Mouse (Mus musculus): ENCODE data around the gene 3110070M22Rik. TPM values are rescaled to one million over a fixed set of nuclear protein-coding genes. Genes with fewer than 3 reads are reported as not detected.
A peak's percentile ranks its signal among the peaks of the same experiment; 100 is the strongest.

3110070M22Rik gene
- polyA plus RNA-seq, 1 experiment = 1.9 TPM

DNA sequence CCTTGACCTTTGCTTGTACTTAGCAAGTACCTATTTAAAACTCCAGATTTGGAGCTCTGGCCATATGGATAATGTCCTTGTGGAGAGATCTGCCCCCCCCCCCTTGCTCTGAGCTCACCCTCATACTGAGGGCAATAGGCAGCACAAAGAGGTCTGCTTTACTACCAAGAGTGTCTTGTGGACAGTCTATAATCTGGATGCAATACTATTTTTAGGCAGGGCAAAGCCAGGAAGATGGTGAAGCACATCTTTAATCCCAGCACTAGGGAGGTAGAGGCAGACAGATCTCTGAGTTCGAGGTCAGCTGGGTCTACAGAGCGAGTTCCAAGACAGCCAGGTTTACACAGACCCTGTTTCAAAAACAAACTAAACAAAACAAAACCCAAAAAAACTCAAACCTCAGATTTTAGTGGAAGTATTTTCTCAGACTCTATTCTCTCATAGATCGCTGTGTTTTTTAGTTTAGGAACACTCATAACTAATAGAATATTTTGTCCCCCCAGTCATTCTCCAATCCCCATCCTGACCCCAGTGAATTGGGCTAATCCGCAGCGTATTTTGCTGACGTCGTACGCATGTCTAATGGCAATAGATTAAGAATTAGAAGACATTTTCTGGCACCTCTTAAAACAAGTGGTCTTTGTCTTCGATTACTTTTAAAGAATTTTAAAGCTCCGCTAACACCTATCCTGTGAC lies 26.1 kb downstream of the 3110070M22Rik start:
- peaks cover 2% of the 10 kb centered on the region; the same call in 1 of the 2 replicates for H3K36me3 ChIP-seq (ENCODE audit: control insufficient read depth, insufficient read depth, low read length)
- peaks cover 8% of the 10 kb centered on the region for H3K4me1 ChIP-seq (ENCODE audit: control insufficient read depth, insufficient read depth, low read length)
- 7% methylated on average over 10 of the region's 10 CpGs for WGBS
- no peak for DNase-seq
- no peaks in the 10 kb centered on the region for H3K27me3 ChIP-seq (replicated peaks; ENCODE audit: control insufficient read depth, insufficient read depth, low read length)
- H3K4me3 ChIP-seq (ENCODE audit: insufficient read depth, low read depth, low read length) = peak overlapping the region; percentile 67
- H3K27ac ChIP-seq (ENCODE audit: insufficient read depth, low read depth, low read length) = peak overlapping the region; percentile 39; the same call in 1 of the 2 replicates
- TF ChIP-seq CTCF (conservative IDR thresholded peaks at IDR 0.05; ENCODE audit: insufficient read depth, insufficient read length, low read depth, low read length) (no peak), POLR2A (IDR thresholded peaks at IDR 0.05; ENCODE audit: low read depth, low read length) (no peak)

DNA sequence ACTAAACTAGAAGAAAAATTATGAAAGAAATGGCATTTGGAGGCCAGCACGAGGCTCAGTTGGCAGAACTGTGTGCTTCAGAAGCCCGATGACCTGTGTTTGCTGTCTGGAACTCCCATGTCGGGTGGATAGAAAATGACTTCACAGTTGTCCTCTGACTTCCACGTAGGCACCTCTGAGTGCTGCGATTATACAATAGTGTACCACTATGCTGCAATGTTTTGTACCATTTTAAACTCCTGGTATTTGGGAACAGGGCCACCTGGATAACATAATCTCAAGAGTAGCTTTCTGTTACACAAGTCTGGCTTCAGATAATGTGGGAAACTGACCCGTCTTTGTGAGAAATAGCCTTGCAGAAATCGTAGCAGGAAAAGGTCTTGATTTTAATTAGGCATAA lies 31.8 kb downstream of the 3110070M22Rik start:
- H3K36me3 ChIP-seq (ENCODE audit: control insufficient read depth, insufficient read depth, low read length) = peaks cover 4% of the 10 kb centered on the region
- TF ChIP-seq POLR2A (IDR thresholded peaks at IDR 0.05; ENCODE audit: low read depth, low read length) = no peak
- no peak for TF ChIP-seq CTCF (conservative IDR thresholded peaks at IDR 0.05; ENCODE audit: insufficient read depth, insufficient read length, low read depth, low read length)
- no peaks in the 10 kb centered on the region for H3K27me3 ChIP-seq (replicated peaks; ENCODE audit: control insufficient read depth, insufficient read depth, low read length)
- no peaks in the 10 kb centered on the region for H3K4me1 ChIP-seq (ENCODE audit: control insufficient read depth, insufficient read depth, low read length)
- H3K4me3 ChIP-seq (ENCODE audit: insufficient read depth, low read depth, low read length) = no peak overlapping the region
- no peak overlapping the region for H3K27ac ChIP-seq (ENCODE audit: insufficient read depth, low read depth, low read length)
- 91% methylated on average over 7 of the region's 7 CpGs for WGBS
- no peak for DNase-seq

DNA sequence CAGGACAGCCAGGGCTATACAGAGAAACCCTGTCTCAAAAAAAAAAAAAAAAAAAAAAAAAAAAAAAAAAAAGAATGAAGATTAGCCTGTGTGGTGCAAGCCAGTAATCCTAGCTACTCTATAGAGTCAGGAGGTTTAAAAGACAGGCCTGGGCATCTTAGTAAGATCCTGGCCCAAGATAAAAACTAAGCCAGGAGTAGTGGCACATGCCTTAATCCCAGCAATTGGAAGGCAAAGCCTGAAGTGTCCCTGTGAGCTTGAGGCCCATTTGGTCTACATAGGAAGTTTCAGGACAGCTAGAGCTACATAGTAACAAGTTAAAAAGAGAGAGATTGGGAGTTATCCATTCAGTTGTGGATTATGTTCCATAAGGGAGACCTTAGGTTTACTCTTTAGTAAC lies 33.1 kb downstream of the 3110070M22Rik start:
- peaks cover 8% of the 10 kb centered on the region for H3K36me3 ChIP-seq (ENCODE audit: control insufficient read depth, insufficient read depth, low read length)
- no peak overlapping the region for H3K27ac ChIP-seq (ENCODE audit: insufficient read depth, low read depth, low read length)
- H3K4me3 ChIP-seq (ENCODE audit: insufficient read depth, low read depth, low read length) = no peak overlapping the region
- no peak for DNase-seq
- no peaks in the 10 kb centered on the region for H3K4me1 ChIP-seq (ENCODE audit: control insufficient read depth, insufficient read depth, low read length)
- H3K27me3 ChIP-seq (replicated peaks; ENCODE audit: control insufficient read depth, insufficient read depth, low read length) = no peaks in the 10 kb centered on the region
- TF ChIP-seq POLR2A (IDR thresholded peaks at IDR 0.05; ENCODE audit: low read depth, low read length) (no peak), CTCF (conservative IDR thresholded peaks at IDR 0.05; ENCODE audit: insufficient read depth, insufficient read length, low read depth, low read length) (no peak)

DNA sequence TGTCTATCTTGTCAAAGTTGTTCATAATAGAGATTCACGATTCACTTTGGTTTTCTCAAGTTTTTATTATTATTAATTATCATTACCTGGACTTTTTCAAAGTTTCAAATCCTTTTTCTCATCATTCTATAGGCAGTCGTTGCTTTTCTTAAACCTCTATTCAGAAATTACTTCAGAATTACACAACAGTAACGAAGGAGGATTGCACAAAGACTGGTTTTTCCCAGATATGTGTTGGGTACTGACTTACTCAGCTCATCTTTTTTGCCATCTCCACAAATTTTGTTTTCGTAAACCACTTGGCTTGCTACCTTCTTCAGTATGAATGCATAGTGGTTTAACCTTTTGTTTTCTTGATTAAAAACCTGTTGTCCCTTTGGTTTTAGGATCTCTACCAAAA lies 34.6 kb downstream of the 3110070M22Rik start:
- WGBS = 92% methylated on average over 4 of the region's 4 CpGs
- no peak for DNase-seq
- Histone ChIP-seq H3K36me3 (ENCODE audit: control insufficient read depth, insufficient read depth, low read length) (peaks cover 8% of the 10 kb centered on the region), H3K4me1 (ENCODE audit: control insufficient read depth, insufficient read depth, low read length) (no peaks in the 10 kb centered on the region), H3K27me3 (replicated peaks; ENCODE audit: control insufficient read depth, insufficient read depth, low read length) (no peaks in the 10 kb centered on the region), H3K27ac (ENCODE audit: insufficient read depth, low read depth, low read length) (no peak overlapping the region), H3K4me3 (ENCODE audit: insufficient read depth, low read depth, low read length) (no peak overlapping the region)
- TF ChIP-seq CTCF (conservative IDR thresholded peaks at IDR 0.05; ENCODE audit: insufficient read depth, insufficient read length, low read depth, low read length) (no peak), POLR2A (IDR thresholded peaks at IDR 0.05; ENCODE audit: low read depth, low read length) (no peak)

GRCm38 (mm10) chr13:119442244-119442643 lies 45.9 kb downstream of the 3110070M22Rik start:
- Histone ChIP-seq H3K27ac (ENCODE audit: insufficient read depth, low read depth, low read length) (no peak overlapping the region), H3K4me1 (ENCODE audit: control insufficient read depth, insufficient read depth, low read length) (no peaks in the 10 kb centered on the region), H3K4me3 (ENCODE audit: insufficient read depth, low read depth, low read length) (no peak overlapping the region), H3K27me3 (replicated peaks; ENCODE audit: control insufficient read depth, insufficient read depth, low read length) (no peaks in the 10 kb centered on the region), H3K36me3 (ENCODE audit: control insufficient read depth, insufficient read depth, low read length) (no peaks in the 10 kb centered on the region; the same call in none of the 2 replicates)
- TF ChIP-seq POLR2A (IDR thresholded peaks at IDR 0.05; ENCODE audit: low read depth, low read length) = no peak
- TF ChIP-seq CTCF (conservative IDR thresholded peaks at IDR 0.05; ENCODE audit: insufficient read depth, insufficient read length, low read depth, low read length) = no peak
- 68% methylated on average over 1 of the region's 1 CpGs for WGBS
- no peak for DNase-seq

Other genes starting within 250 kb of the 3110070M22Rik start
- gene Paip1, start 59.8 kb downstream of the 3110070M22Rik start, polyA plus RNA-seq (2012; rRNA removed) = 19.8 and 23.9 TPM in 2 replicates
- gene 4833420G17Rik, start 25.6 kb downstream of the 3110070M22Rik start, polyA plus RNA-seq (2012; rRNA removed) = 22.3 and 23.3 TPM in 2 replicates
- gene Tmem267, start 344 bp downstream of the 3110070M22Rik start, polyA plus RNA-seq (2012; rRNA removed) = 7.5 and 9.0 TPM in 2 replicates
- gene Ccl28, start 135.4 kb upstream of the 3110070M22Rik start, polyA plus RNA-seq (2012; rRNA removed) = 2.3 and 3.2 TPM in 2 replicates
- gene Hmgcs1, start 202.0 kb upstream of the 3110070M22Rik start, polyA plus RNA-seq (2012; rRNA removed) = 67.5 and 86.3 TPM in 2 replicates